Mouse (Mus musculus) adrenal gland, adult 8-10 months (tissue): ENCODE measurements around the gene Tomm20. TPM values are rescaled to one million over a fixed set of nuclear protein-coding genes. Genes with fewer than 3 reads are reported as not detected.
"Not testable (repeated sequence)": the region's sequence is repeated elsewhere in the genome, so short reads cannot be mapped to it uniquely, and the experiment has no call there.

Source experiments
- DNase-seq: peaks from one replicate; pipeline ENCODE4 v3.0.0; 2022
- total RNA-seq, 4 experiments: library from RNA; stranded (reverse); gene quantifications; 2 replicates each; pipeline ENCODE4 v1.2.4; 2022

Gene Tomm20
- total RNA-seq = 100 to 1,000 TPM; 133 to 185 (median 152) TPM

DNA sequence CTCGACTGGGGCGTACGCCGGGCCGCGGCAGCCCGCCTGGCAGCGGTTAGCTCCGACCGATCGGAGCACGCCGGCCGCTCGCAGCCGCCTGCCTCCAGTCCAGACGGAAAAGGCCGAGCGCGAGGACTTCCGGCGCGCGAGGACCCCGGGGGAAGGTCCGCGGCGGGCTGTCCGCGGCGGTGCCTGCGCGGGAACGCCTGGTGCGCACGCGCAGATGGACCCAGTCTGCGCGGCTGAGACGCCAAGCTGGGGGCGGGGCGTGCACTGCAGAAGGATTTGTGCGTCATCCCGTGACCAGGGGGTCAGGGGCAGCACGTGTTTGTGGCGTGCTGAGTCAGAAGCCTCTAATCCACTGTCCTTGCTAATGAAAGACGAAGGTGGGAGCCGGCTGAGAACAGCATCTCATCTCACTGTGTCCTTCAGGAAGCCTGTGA lies at the start of gene Tomm20:
TSS of gene Tomm20 (minus strand) at position 115 of the 434 bp plus-strand sequence.
- peak; percentile 97 for DNase-seq

DNA sequence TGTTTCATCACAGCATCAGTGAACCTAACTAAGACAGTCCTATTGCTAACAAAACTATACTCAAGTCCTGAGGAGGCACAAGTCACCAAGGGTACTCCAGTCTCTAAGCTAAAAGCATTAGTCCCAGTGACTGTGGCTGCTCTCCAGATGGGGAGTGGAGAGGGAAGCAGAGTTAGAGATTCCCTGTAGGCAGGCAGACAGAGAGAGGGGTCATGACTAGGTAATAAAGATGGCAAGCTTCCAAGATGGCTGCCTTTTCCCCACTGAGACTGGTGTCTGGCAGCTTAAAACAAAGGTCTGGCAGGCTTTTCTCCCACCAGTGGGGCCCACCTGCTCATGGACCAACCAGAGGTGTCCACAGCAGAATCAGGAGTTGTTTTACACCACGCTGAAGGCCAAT lies 48.9 kb upstream of the Tomm20 start:
- no peak for DNase-seq

DNA sequence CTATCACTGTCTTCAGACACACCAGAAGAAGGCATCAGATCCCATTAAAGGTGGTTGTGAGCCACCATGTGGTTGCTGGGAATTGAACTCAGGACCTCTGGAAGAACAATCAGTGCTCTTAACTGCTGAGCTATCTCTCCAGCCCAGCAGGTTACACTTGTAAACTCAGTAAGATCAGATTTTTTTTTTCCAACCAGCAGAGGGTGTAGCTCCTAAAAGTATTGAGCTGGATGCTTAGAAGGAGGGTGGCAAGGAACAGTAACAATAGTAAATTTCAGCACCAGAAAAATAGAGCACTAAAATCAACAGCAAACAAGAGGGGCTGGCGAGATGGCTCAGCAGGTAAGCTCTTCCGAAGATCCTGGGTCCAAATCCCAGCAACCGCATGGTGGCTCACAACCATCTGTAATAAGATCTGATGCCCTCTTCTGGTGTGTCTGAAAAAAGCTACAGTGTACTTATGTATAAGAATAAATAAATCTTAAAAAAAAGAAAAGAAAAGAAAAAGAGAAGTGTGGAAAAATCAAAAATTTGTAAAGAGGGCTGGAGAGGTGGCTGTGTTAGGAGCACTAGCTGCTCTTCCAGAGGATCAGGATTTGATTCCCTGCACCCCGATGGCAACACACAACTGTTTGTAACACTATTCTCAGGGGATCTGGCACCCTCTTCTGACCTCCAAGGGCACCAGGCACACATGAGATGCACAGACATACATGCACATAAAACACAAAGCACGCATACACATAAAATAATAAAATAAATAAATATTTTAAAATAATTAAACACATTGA lies 43.9 kb upstream of the Tomm20 start:
- no peak for DNase-seq

DNA sequence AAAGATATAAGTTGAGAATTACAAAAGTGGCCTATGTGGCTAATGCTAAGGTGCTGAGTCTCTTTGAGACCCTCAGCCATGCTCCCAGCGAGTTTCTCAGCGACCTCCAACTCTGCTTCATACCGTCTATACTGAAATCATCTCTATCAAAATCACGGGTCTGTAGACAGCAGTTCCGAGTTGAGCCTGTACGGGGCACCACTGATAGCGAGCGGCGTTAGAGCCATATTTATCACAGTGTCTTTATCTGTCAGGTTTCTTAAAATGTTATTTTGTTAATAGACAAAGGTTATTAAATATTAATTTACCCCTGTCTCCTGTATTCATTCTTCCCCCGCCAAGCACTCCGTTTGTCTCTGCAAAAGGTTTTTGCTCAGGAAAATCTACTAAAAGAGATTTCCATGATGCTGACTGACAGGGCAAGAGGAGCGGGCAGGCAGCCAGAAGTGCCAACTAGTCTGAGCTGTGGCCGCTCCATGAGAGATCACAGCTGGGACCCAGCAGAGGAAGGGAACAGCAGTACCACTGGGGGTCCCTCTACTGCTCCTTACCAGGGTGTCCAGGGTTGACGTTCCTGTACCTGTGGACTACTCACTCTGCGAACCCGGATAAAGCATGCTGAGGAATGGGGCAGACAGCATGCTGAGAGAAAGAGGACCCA lies 42.8 kb upstream of the Tomm20 start:
- DNase-seq = no peak

DNA sequence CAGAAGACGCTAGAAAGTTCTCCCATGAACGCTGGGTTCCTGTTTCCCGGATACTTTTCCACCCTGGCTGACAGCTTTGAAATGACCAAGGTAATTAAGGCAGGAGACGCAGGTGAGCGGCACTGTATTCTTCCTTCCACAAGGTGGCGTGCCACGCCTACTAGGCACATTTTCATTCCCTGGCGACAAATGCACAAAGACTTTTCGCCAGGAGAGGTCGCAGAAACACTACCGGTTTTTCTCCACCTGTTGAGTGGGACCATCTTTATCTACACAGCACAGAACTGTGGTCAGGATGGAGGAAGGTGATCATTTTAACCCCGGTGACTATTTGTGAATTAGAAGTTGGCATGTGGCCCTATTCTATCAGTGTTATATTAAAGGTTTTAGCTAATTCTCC lies 40.9 kb upstream of the Tomm20 start:
- peak; percentile 63 for DNase-seq

DNA sequence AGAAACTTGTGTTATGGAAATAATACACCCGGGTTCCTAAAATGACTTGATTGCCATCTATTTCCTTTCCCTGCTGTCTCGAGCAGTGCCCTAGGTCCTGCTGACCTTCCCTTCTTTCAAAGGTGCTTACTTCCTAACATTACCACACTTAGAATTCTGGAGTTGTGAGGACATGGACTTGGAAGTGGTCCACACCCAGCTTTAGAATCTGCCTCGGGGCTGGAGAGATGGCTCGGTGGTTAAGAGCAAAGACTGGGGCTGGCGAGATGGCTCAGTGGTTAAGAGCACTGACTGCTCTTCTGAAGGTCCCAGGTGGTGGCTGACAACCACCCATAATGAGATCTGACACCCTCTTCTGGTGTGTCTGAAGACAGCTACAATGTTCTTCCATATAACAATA lies 34.4 kb upstream of the Tomm20 start:
- no peak for DNase-seq

DNA sequence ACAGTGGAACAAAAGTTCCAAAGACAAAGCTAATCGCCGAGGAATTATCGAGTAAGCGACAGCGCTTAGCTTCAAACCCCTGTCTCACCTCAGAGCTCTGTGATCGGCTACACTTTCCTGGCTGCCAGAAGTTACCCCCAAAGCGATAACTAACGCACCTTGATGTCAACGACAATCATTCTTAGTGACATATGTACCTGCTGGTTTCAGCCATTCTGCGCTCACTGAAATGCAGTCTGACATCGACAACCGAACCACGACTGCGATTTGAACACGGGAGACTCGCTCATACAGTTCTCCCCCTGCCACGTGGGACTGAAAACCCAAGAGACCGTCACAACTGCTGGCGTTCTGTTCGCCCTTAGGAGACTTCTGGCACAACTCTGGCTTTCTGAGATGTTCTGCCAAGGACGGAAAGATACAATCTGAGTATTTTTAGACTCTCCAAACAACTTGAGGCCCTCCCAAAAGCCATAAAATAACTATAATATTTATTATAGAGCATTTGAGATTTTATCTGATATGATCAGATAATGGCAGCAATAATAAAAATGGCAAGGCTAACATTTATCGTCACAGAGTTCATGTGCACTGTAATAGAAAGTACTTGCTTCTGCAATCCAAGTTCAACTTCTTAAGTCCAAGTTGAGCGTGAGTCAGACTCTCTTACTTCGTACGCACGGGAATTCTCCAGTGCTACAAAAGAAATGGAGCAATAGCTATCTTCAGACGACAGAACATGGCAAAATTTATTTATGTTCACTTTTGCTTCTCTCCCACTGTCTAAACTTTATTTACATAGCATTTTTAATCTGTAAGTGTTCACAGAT lies 33.7 kb upstream of the Tomm20 start:
- no peak for DNase-seq

DNA sequence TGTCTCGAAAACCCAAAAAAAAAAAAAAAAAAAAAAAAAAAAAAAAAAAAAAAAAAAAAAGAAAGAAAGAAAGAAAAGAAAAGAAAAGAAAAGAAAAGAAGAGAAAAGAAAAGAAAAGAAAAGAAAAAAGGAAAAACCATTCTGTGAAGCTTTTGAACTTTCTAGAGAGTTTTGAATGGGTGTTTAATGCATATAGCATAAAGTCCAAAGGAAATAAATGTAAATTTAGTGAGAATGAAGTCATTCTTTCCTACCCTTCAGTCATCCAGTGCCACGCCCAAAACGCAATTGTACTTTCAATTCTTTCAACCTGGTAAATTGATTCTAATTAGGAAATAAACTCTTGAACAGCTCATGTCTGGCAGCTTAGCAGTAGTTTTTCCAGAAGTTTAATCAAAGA lies 32.9 kb upstream of the Tomm20 start:
- DNase-seq = not testable (repeated sequence)

DNA sequence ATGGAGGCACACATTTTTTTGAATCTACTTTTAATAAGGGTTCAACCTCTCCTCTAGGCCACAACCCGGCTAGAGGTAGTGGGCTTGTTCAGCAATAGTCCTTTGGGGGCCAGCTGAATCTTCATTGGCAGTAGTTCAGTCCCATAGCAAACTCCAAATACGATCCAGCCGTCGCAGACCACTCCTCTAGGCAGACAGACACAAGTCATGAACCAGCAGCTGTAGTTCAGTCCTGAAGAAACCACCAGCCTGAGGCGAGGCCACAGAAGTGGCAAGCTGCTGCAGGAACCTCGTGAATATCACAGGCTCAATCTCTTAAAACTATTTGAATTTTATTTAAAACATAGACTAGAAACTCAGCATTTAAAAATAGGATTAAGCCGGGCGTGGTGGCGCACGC lies 32.4 kb upstream of the Tomm20 start:
- DNase-seq = no peak

DNA sequence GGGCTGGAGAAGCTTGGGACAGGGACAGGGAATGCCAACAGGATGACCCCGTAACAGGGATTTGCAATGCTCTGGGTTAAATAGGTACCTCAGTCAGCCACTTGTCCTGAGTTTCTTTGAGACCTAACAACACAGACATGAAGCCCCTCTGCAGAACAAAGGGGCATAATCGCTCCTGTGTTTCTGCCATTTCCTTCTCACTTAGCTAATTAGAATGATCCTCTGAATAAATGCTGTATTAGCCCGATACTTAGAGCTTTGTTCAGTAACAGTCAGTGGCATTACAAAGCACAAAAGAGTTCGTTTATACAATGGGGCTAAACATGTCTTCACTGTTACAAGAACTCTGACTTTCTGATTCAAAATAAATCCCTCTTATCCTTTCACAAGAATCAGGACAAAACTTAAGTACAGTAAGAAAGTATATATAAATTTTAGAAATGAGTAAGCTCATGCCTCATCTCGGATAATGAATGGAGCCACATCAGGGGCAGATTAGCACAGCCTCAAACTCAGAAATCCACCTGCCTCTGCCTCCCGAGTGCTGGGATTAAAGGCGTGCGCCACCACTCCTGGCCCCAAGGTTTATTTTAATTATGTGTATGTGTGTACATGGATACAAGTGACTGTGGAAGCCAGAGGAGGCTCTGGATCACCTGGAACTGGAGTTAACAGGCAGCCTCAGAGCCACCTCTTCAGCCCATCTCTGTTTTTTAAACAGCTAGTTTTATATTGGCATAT lies 31.1 kb upstream of the Tomm20 start:
- no peak for DNase-seq

DNA sequence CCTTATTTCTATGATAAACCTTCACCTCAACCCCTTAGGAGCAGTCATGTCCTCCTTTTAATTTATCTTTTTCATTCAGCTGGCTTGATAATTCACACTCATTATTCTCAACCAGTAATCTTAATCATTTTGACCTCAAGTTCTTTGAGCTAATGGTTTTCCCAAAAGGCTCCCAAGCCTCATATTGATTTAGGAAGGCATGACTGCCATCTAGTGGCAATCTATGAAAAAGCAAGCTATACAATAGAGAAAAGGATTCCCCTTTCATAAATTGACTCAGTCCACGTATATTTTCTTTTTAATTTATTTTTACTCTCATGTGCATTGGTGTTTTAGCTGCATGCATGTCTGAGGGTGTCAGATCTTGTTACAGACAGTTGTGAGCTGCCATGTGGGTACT lies 30.1 kb upstream of the Tomm20 start:
- DNase-seq = no peak

DNA sequence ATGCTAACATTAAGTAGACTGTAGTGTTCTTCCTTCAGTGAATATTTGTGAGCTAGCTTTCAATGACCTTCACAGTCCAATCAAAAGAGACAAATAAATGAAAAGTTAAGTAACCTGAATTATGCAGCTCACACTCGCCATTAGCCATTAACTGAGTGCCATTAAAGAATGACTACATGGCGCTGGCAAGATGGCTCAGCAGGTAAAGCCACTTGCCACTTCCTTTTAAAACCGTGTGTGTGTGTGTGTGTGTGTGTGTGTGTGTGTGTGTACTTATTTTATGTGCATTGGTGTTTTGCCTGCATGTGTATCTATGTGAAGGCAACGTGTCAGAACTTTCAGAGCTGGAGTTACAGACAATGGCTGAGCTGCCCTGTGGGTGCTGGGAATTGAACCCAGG lies 28.9 kb upstream of the Tomm20 start:
- no peak for DNase-seq

DNA sequence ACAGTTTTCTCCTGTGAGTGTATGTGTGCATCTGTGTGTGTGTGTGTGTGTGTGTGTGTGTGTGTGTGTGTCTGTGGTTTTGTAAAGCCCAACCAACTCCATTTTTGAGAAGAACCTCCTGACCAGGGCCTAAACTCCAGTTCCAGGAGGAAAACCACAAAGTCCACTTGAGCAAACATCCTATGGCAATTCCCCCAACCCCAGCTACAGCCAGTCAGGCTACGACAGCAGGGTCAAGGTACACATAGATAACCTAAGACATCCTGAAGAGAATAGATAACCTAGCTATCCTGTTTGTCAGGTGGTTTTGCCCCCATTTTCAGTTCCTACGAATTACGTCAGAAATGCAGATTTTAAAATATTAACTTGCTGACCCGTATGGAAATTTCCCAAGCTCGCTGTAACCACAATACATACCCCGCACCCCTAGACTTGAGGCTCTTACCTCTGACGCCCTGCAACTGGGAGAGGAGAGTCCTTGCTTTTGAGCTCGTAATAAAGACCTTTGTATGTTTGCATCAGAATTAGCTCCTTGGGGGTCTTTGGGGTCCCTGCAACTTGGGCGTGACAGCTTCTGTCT lies 28.1 kb upstream of the Tomm20 start:
- no peak for DNase-seq

DNA sequence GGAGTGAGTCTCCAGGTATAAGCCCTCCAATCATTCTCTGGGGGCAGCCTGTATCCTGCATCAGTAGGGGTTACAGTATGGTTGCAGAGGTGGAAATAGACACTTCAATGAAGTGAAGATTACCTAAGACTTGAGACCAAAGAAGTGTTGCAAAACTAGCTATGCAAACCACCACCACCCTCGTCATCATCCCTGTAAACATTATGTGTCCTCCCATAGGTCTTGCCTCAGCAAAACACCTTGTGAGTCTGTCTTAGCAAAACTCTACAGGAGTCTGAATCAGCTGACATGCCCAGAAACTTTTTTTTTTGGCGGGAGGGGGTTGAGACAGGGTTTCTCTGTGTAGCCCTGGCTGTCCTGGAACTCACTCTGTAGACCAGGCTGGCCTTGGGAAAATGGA lies 27.0 kb upstream of the Tomm20 start:
- no peak for DNase-seq

DNA sequence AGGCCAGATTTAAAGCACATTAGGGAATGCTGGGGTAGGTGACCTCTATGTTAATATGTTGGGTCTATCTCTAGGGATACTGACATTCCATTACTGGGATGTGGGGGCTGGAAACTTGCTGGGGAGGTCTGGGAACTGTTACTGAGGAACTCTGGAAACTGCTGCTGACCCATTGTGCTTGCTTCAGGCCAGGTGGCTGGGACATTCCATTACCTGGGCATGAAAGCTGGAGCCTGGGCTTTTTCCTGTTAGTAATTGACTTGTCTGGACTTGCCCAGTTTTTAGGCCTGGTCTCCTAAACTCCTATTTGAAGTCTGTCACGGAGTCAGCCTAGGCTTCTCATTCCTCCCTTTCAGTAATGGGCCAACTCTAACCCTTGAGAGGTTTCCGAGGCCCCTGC lies 26.5 kb upstream of the Tomm20 start:
- no peak for DNase-seq

DNA sequence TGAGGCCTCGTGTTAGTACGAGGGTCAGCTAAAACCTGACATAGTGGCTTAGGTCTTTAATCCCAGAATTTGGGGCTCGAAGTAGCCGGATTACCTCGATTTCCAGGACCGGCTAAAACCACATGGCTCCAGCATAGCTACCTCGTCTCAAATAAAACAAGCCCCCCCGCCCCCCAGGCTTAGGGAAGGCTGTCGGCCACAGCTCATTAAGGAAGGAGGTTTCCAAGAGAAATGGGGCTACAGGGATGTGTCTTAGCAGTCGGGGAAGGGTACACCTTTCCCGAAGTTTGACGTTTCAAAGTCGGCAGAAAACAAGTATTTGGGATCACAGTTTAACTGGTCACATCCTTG lies 25.6 kb upstream of the Tomm20 start:
- DNase-seq = no peak

DNA sequence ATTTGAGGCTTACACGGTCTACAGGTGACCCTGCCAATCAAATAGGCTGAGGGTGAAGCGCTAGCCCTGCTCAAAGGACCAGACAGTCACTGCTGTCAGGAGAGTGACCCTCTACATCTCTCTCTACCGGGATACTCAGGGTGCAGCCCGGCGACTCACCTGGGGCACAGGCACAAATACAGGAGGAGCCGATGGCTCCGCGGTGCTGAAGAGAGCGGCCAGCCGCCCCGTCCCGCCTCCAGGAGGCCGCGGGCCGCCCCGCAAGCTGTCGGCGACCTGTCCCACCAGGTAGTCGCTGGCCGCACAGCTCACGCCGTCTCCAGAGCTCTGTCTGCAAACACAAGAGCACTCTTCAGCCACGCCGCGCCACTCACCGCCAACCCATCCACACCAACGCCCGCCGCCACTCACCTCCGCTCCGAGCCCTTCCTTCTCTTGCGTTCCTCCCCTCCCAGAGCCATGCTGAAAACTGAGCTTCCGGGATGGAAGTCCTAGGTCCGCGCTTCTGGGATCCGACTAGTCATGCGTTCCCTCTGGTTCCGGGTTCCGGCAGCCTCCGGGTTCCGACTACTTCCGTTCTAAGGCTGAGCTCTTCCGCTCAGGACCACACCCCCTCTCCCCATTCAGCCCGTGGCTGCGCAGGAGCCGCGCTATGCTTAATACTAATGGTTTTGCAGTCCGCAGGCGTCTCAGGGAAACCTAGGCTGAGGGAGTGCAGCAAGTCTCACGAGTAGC lies 25.1 kb upstream of the Tomm20 start, which contains the start of gene Rbm34:
TSS of gene Rbm34 (minus strand) at position 493 of the 735 bp plus-strand sequence.
- DNase-seq = peak; percentile 88

DNA sequence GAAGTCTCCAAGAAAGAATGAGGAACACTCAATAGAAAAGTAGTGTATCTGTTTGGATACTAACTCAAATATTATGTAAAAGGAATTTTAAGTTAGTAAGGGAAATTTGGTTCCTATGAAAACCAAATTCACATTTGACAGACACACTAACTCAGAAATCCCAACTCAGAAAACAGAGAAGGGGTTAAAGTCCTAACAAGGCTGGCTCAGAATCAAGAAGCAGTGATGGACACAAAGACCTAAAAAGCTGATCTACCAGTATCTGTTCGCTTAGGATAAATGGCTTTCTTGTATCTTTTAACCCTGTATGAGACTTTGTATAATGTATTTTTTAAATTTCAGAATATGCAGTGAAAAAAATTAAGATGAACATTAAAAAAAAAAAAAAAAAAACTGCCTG lies 23.9 kb upstream of the Tomm20 start:
- no peak for DNase-seq

DNA sequence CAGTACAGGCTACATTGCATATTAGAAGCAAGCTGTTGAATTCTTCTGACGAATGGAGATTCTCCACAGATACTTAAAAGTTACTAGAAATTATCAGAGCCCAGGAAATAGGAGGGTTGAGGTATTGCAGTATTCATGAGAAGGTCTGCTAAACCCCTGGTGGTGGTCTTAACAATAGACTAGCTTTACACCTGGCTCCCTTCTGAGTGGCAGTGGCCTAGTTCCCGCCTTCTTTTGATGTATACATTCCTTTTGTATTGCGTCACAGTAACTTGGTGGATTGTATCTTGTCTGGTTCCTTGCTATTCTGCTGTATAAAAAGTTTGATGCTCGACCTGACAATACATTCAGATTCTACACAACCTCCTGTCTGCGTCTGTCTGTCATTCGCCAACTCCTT lies 22.5 kb upstream of the Tomm20 start:
- no peak for DNase-seq

DNA sequence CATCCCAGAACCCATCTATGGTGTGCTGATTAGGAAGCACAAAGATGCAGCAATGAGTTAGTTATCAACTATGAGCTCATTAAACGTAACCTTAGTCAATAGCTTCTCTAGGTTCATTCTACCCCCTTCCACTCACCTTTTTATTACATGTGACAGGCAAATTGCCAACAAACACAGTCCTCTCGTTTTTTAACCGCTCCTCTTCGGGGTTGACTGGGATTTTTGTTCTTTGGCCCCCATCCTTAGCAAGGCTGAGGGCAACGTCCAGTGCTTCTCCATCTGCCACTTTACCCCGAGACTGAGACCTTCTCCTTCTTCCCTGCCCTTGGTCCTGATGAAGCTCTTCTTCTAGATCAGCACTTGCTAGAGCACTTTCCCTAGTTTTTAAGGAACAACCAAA lies 19.6 kb upstream of the Tomm20 start:
- DNase-seq = no peak

DNA sequence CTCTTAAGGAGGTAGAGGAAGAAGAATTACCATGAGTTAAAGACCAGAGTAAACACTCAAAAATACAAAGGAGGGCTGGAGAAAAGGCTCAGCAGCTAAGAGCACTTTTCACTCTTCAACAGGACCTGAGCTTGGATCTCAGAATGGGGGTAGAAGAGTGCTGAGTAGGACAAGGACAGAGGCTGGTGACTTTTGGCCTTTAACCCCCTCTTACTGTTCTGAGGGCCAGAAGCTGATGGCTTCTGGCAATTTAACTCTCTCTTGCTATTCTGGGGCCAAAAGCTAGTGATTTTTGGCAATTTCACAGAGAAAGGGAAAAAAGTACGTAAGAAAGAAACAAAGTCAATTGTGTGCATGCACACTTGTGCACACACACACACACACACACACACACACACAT lies 17.2 kb upstream of the Tomm20 start:
- no peak for DNase-seq

DNA sequence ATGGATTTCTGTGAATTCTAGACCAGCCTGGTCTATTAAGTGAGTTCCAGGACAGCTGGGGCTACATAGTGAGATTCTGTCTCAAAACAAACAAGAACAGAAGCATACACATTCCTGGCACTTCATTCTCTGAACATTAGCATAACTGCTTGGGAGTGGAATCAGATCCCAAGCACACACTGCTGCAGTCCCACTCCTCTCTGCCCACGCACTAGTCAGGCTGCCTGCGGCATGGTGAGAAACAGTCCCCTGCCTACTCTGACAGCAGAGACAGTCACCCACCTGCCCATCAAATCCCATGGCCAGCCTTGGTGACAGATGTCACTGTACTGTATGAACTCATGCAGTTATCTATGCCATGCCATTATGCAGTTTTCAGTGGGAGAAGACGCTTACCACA lies 15.9 kb upstream of the Tomm20 start:
- DNase-seq = no peak
